Mouse (Mus musculus): ENCODE measurements around the gene Mical3.

Gene Mical3

DNA sequence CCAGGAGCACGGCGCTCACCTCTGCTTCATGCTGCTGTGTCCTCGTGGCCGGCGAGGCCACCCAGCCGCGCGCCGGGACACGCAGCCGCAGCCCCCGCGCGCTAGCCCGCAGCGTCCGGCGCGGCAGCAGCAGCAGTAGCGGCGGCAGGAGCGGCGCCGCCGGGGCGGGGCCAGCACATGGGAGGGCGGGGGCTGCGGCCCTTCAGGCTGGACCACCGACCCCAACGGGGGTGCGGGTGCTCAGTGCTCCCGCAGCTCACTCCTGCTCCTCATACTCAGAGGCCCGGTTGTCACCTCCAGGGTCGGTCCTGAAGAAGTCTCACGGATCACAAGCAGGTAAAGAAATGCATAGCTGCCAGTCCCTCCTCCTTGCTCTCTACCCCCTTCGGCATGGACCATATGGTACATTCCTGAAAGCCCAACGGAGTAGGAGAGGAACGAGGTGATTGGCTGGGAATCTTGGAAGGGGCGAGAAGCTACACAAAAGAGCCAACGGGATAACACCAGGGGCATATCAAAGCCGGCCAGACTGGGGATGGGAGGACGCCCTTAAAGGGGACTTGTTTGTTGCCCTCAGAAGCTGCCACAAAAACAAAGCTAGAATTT, 20.7 kb downstream of the Mical3 start:
- DNase-seq (ENCODE audit: low spot score in 2 of 2): peak; percentile 95 to 97

DNA sequence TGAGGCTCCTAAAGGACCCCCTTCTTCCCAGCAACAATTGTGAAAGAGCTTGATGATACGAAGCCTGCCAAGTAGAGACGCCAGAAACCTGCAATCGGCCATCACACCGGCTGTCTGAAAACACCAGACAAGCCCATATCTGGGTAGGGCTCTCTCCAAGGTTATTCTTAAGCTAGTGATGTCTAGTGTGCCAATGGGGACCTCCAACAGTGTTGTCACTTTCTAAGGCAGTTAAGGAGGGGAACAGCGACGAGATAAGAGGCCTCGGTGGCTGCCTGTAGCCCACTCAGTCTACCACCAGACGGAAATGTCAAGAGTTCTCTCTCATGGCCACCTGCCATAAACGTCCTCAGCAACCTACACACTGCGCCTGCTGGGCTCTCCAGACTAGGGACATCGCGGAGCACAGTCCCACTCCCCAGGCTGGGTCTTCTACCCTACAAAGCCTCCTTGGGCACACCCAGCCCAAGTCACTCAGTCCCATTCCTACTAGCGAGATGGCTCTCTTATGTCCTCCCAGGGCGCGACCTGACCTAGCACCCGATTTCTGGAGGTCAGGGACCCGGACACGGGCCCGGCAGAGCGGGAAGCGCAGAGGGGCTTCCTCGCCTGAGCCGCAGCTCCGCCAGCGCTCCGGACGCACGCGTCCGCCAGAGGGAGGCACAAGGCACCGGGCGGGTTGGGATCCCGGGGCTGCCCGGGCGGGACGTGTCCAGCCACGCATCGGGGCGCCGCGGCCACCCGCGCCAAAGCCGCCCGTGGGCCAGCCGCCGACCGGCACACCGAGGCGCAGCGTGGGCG, 21.4 kb downstream of the Mical3 start:
- DNase-seq (ENCODE audit: low spot score in 2 of 2): peak in 1 of 2 experiments; percentile 49

DNA sequence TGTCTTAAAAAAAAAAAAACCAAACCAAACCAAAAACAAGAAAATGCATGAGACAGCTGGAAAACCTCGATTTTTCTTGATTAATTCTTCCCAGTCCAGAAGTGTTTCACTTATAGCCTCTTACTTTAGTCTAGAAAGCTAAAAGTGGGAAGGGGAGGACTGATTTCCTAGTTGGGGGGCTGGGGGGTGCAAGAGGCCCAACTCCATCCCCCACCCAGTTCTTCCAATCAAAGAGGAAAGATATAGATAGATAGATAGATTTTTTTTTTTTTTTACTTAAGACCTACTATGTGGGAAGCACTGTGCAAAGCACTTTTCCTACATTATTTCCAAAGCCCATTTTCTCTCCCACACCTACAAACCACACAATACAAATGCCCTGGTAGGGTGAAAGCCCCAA, 22.7 kb downstream of the Mical3 start:
- DNase-seq (ENCODE audit: low spot score in 2 of 2): no peak

DNA sequence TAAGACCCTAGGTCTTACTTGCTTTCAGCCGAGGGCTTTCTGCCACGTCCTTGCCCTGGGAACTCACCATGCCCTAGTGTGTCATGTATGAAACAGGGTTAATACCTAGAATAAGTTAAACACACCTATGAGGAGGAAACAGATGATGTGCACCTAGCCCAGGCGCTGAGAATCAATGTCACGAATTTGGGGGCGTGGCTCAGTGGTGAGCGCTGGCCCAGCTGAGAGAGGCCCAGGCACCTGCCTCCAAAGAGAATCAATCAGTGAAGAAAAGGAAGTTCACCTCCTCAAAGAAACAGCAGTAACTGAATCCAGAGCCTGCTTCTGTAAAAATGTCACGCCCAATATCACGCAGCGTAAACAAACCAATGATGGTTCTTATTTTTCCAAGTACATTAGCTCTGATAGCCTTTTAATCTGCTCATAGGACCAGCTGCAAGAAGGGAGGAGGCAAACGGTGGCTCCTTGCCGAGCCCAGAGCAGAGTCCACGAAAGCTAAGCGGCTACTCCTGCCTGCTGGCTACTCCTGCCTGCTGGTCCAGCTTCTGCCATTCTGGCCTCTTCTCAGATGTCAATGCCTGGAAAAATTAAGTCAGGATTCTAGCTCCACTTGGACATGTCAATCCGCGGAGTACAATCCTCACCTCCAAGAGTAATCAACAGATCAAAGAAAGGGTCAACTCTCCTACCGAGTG, 23.9 kb downstream of the Mical3 start:
- no peak for DNase-seq (ENCODE audit: low spot score in 2 of 2)

DNA sequence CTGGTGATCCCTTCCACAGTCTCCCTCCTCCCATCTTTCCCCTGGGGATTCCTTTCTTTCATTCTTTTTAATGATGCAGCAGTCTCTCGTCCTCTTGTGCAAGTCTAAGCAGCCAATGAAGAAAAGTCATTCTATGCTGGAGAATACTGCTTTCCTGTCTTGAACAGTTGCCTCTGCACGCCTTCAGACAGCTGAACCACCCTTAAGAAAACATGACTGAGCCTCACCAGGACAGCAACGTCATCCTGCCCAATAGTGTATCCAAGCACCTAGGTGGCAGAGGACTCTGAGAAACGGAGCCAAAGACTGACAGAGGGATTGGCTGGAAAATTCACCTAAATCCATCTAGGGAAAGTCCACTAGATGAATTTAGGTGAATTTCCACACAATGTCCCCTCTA, 25.1 kb downstream of the Mical3 start:
- DNase-seq (ENCODE audit: low spot score in 2 of 2): no peak

DNA sequence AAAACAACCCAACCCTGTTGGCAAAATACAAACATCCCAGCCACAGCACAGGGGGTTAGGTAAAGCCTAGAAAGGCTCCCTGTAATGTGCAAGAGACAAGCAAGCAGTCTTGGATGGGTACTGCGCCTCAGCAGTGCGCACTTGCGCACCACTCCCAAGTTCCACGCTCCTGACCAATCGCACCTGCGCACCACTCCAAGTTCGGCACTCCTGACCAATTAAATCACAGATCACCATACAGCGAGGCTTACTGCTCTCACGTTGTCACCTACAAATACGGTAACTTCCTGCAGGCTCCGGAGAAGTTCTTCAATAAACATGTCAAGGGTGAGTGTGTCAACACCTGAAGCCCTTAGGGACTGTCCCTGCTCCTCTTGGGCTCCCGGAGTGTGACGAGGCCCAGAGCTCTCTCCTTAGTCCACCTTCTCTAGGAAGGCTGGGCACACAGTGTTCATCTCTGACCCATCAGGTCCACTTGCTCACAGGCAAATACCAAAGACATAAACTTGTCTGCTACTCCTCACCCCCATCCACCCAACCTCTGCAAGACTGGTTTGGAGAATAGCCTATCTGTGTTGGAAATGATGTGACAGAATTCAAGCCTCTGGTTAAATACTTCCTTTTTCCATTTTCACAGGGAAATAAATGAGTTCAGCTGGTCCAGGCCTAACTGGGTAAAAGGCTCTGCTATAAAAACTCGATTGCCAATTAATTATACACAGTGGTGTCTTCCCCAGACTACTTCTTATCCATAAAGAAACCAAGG, 27.2 kb downstream of the Mical3 start:
- DNase-seq (ENCODE audit: low spot score in 2 of 2): no peak

DNA sequence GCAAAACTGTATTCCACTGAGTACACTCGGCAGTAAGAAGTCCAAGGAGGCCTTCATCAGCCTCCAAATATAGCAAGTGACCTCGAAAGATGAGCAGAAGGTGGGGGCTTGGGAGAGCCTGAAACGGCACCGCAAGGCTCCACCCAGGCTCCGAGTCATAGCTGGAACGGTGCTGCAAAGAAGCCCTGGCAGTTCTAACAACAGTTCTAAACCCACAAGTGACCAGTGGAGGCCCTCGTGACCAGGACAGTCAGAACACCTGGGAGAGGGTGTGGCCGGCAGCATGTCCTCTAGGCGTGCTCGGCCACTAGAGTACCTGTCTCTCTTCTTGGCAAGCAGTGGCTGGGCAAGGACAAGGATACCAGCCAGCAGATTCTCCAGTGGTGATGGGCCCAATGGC, 27.9 kb downstream of the Mical3 start:
- DNase-seq (ENCODE audit: low spot score in 2 of 2): peak; percentile 29 to 31

DNA sequence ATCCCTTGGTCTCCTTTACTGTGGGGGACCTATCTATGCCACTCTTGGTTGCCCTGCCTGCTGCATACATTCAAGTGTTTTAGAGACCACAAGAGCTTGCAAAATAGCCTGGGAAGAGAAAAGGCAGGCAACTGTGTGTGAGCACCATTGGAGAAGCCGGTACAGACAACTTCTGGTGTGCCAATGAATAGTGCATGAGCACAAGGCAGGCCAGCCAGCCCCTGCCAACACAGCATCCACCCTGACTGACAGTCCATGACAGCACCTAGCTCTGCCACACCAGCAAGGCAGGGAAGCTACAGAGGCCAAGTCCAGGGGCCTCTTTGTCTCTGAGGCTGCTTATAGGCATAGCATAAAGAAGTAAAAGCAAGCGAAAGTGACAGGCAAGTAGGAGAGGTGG, 28.7 kb downstream of the Mical3 start:
- no peak for DNase-seq (ENCODE audit: low spot score in 2 of 2)

DNA sequence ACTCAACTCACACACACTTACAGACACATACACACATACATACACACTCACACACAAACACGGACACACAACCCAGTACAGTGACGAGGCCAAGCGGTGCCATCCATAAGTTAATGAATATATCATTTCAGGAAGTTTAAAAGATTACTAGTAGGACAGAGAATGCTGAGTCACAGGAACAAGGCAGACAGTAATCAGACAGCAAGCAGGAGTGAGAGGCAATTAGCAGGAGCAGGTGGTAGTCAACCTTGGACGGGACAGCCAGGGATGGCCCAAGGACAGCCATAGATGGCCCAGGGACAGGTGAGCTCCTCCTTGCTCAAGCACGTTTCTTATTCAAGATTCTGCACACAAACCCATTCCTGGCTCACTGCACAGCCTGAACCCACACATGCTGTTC, 29.6 kb downstream of the Mical3 start:
- no peak for DNase-seq (ENCODE audit: low spot score in 2 of 2)

DNA sequence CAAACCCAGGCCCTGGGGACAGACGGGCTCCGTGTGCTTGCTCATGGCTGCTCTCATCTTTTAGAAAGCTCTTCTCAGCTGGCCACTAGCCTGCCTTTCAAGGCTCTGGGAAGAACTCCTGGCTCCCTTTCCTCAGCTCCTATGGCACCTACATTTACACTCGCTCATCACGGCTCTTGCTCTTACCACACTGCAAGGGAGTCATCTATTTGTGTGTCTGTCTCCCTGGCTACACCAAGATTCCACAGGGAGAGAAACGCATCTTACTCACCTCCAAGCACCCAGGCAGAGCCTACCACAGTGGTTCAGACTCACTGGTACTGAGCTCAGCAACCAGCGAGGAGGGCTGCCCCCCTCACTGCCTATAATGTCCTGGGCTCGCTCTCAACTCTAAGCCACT, 31.0 kb downstream of the Mical3 start:
- no peak for DNase-seq (ENCODE audit: low spot score in 2 of 2)

DNA sequence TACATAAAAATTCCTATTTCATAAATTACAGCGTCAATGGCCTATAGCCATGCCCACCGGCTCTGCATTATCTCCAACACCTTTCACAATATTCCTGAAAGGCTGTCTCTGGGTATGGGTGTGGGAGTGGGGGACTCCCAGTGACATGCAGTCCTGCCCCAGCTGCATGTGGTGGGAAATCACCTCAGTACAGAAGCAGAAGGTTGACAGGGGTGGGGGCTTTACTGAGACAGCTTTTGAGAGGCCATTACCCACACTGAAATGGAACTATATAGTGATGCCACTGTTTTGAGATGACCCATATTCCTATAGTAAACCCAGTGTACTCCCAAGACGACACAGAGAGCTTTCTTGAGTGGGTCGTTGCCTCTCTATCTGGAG, 31.6 kb downstream of the Mical3 start:
- no peak for DNase-seq (ENCODE audit: low spot score in 2 of 2)

DNA sequence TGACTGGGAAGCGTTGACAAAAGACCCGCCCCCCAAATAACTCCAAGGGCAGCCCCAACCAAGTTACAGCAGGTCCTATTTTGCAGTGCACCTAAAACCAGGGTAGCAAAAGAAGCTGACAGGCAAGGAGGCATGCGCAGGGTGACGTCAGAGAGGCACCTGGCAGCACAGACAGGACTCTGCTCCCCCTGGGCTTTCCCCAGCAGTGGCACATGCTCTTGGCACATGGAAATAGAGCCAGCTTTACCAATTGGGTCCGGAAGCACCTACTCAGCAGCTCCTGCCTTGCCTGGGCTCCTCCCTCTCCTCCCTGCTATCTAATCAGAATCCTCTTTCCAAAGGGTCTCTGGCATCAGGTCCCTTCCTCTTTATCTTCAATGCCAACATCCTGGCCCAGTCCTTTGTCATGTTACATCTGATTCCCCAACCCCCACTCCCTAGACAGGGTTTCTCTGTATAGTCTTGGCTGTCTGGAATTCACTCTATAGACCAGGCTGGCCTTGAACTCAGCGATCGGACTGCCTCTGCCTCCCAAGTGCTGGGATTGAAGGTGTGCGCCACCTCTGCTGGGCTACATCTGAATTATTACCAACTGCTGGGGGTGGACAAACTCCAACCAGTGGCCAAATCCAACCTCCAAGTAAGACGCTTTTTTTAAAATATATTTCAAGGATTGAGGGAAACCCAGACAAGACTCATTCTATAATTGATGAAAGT, 32.1 kb downstream of the Mical3 start:
- no peak for DNase-seq (ENCODE audit: low spot score in 2 of 2)

DNA sequence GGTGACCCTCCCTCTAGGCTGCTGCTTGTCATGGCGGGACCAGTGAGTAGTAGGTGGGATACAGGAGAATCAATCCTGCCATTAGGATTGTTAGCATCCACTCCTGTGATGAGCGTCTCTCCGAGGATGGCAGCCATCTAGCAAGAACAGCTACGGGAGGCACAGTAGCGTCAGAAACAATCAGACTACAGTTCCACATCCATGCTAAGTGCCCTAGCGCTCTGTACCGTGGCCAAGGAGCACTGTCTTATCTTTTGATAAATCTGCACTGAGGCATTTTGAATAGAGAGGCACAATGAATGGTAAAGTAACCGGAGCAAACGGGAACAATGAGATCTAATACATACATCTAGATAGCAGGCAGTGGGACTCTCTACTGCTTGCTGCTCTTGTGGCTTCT, 32.7 kb downstream of the Mical3 start:
- DNase-seq (ENCODE audit: low spot score in 2 of 2): no peak

DNA sequence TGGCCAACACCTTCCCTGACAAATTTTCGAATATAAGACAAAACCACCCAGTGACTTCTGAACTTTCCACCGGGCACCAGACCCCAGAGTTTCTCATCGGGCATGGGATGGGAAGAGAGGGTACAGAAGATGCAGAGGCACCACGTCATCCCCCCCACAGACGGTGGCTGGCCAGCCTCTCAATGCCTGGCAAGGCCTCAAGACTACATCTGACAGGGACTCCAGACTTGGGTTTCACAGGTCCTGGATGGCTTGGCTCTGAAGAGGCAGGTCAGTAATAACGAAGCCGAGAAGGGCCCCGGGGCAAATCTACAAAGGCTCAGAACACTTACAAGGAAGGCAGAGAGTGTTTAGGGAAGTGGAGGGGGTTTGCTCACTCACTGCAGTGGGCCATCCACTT, 33.9 kb downstream of the Mical3 start:
- no peak for DNase-seq (ENCODE audit: low spot score in 2 of 2)

DNA sequence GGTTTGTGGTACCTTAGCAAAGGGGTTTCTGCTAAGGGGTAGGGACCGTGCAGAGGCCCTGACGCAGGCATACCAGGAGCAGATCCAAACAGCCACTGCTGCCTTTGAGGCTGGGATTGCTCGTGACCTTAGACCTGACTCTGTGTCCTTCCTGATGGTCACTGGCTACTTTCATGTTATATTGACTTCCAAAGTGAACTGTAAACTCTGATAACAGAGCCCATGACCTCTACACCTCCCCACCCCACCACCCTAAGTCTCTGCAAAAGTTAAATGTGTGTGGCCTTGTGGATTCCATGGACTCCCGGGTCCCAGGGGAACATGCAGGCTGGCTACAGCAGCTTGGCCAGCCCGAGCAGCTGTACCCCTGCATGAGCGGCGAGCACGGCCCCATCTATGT, 34.4 kb downstream of the Mical3 start:
- DNase-seq (ENCODE audit: low spot score in 2 of 2): no peak

DNA sequence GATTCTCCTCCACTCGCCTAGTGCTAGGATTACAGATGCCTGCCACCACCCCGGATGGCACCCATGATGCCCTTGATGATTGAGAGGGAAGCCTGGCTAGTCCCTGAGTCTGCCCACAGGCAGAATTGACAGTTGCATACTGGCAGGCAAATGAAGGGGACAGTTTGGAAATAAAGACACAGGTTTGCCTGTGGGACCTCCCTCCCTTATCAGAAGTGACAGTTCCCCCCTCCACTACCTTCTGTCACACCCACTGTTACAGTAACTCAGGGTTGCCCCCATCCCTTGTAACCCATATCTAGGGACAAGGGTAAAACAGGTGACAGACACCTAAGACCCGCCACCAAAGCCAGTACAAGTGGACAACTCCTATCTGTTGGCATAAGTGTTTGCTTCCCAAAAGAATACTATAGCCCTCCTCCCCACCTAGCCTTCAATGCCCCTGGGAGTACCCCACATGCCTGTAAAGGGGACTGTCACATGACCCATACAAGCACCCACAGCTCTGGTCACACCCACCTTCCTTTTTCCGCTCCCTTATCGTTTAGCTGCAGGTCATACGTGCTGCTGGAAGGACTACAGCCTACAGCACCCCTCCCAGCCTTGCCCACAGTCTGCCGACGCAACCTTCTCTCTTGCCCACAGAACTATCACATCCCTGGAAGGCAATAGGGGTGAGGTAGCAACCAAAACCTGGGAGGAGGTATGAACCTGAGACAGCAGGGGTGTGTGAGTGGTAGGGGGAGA, 37.0 kb downstream of the Mical3 start:
- DNase-seq (ENCODE audit: low spot score in 2 of 2): no peak

DNA sequence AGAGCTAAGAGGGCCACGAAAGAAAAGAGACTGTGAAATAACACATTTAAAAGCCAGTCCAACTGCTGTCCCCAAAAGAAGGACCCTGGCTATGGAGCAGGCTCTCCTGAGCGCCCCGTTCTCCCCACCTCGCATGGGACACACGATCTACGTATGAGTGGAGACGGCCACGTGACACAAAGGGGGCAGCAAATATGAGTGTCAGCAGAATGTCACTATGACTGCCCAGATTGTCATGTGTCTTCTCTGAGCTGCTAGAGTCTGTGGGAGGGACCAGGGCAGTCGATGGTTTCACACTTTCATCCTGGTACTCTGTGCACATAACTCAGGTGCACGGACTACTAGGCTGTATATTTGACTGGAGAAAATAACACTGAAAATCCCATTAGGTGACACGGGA, 40.0 kb downstream of the Mical3 start:
- no peak for DNase-seq (ENCODE audit: low spot score in 2 of 2)

DNA sequence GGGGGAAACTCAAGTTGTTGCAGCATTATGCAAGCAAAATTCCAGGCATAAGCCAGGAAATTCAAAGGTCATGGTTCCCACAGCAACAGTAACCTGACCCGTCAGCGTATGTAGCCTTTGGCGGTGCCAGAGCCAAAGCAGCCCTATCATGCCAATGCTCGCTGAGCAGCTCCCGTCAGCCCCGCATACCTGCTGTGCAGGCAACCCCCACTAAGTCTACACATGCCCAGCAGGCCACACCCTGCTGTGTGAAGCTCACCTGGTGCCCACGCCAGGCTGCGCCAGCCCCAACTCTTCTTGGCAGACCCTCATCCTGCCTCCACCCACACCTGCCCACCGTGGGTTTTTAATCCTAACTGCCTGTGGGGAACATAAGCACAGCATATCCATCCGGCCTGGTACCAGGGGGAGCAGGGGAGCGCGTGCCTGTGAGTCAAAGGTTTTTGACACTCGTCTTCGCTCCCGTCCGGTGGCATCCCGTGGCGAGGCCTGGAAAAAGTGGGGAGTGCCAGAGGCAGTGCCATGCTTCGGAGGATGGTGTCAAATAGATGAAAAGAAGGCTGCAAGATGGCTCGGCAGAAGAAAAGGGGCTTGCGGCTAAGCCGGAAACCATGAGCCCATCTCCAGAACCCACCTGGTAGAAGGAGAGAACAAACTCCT, 43.1 kb downstream of the Mical3 start:
- DNase-seq (ENCODE audit: low spot score in 2 of 2): peak; percentile 63 to 65

DNA sequence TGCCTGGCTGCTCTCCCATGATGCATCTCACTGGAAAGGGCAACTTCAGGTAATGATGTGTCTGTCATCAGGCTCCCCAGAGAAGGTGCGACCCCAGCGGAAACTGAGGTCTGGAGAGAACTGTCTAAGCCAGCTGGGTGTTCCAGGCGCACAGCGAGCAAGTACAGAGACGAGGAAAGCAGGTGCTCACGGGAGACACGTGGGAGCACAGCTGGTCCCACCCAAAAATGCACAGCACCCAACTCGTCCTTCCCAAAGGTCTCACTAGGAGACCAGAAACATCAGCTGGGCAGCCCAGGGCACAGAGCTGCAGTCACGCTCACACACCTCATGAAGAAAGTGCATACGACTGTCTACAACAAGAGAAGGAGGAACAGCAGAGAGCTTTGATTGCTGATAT, 43.7 kb downstream of the Mical3 start:
- no peak for DNase-seq (ENCODE audit: low spot score in 2 of 2)

DNA sequence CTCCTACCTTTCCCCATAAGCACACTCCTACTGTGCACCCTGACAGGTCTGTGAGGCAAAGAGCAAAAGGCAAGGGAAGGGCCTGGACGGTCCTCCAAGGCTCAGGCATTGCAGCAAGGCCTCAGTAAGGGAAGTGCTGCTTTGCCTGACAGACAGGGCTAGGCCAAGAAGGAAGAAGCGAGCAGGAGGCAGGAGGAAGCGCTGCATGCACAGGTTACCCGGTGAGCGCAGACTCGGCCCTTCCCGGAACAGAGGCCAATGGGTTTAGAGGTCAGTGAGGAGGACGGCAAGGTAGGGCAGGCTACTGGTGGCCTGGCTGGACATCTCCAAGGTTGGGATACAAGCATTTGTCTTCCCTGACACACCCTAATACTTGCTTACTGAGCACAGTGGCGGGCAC, 44.6 kb downstream of the Mical3 start:
- DNase-seq (ENCODE audit: low spot score in 2 of 2): no peak

Measured in heart, adult 9 months (tissue).